Mouse (Mus musculus): ENCODE results near the gene Gpx4.
"Not testable (repeated sequence)": the region's sequence is repeated elsewhere in the genome, so short reads cannot be mapped to it uniquely, and the experiment has no call there.

The Gpx4 gene

DNA sequence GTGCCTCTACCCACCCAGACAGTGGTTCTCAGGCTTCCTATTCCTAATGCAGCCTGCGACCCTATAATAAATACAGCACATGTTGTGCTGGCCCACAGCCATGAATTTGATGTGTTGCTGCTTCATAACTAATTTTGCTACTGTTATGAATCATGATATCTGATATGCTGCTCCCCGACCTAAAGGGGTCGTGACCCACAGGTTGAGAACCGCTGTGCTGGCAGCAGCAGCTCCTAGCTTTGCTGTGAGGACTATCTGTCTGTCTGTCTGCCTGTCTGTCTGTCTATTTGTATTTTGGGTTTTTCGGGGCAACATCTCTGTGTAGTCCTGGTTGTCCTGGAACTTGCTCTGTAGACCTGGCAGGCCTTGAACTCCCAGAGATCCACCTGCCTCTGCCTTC lies 23.2 kb upstream of the Gpx4 start:
- DNase-seq (ENCODE audit: extremely low read depth, low read depth): no peak

DNA sequence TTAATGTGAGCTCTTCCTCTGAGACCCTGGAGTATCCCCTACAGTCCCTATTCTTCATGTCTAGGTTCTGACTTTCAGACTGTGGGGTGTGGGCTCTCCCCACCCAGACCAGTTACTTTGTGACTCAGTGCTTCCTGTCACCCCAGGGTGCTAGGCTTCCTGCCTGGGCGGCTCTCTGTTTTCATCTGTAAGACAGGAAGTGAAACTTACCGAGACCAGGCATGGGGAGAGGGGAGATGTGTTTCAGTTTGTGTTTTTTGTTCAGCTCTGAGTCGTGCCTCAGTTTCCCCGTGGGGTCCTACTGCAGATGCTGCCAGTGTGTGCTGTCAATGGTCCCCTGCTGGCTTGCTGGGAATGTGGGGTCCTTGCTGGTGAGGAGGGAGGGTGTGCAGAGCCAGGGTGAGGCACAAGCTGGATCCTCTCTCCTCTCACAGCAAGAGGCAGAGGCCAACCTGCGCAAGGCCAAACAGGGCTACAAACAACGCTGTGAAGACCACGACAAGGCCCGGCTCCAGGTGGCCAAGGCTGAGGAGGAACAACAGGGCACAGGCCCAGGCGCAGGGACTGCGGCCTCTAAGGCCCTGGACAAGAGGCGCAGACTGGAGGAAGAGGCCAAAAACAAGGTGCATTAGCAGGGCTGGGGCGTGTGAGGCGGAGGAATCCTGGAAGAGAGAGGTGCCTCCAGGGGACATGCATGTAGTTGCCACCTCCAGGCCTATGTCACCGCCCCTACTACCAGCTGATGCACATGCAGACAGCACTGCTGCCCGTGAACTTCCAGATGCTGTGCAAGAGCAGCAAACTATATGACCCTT lies 22.5 kb upstream of the Gpx4 start:
- no peak for DNase-seq (ENCODE audit: extremely low read depth, low read depth)

DNA sequence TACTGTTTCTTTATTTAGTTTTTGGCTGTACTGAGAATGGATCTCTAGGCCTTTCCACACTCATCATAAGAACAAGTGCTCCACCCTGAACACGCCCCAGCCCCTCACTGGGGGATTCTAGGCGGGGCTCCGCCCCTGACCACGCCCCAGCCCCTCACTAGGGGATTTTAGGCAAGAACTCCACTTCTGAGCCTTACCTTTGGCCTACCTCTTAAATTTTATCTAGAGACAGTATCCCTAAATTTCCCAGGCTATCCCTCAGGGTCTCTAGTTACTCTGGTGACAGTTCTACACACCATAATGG lies 22.0 kb upstream of the Gpx4 start:
- no peak for DNase-seq (ENCODE audit: extremely low read depth, low read depth)

DNA sequence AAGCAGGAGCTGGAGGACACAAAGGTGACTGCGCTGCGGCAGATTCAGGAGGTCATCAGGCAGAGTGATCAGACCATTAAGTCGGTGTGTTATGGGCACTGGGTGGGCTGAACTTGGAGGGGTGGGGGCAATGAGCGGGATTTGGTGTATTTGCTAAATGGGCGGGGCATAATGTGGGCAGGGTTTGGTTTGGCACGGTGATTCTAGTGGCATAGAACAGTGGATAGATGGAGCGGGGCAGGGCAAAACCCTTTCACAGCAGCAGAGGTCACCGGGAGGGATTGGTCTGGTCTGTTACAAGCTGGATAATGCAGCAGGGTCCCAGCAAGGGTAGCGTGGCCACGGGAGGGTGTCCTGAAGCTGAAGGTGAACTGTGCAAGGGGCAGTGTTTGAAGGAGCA lies 21.5 kb upstream of the Gpx4 start:
- DNase-seq (ENCODE audit: extremely low read depth, low read depth): no peak

DNA sequence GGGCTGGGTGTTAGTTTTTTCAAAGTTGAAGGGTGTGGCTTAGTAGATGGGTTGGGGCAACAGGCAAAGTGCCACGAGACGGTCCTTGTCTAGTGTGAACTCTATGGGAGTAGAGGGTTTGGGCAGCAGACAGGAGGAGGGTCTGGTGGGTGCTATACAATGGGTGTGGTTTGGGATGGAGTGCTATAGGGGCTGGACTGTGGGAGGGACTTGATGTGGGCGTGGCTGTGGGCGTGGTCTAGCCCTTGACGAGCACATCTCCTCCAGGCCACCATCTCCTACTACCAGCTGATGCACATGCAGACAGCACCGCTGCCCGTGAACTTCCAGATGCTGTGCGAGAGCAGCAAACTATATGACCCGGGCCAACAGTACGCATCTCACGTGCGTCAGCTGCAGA lies 21.1 kb upstream of the Gpx4 start:
- DNase-seq (ENCODE audit: extremely low read depth, low read depth): no peak

DNA sequence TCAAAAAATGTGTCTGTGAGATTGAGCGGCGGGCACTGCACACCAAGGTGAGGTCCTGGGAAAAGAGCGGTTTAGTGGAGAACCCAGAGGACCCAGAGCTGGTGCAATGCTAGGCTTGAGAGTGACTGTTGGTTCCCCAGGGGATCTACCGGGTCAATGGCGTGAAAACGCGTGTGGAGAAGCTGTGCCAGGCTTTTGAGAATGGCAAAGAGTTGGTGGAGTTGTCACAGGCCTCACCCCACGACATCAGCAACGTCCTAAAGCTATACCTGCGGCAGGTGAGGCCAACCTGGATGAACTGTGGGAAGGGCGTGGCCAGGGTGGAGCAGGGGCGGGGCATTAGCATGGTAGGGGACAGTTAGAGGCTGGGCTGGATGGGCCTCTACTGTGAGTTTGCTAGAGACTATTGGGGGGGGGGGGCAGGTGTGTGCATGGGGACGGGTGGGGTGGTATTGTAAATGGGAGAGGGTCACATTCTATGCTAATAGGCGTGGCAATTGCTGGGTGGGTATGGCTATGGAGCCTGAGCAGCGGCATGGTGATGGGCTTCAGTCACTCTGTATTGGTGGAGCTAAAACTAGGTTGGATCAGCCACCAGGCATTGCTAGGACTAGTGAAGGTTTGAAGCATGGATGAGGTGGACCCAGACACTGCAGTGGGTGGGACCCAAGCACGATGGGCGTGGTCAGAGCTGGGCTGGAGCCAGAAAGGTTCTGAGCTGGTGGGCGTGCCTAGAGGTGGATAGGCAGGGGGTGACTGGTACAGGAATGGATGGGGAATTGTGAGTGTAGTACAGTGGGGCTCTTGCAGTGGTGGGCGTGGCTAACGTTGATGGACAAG lies 19.1 kb upstream of the Gpx4 start:
- no peak for DNase-seq (ENCODE audit: extremely low read depth, low read depth)

DNA sequence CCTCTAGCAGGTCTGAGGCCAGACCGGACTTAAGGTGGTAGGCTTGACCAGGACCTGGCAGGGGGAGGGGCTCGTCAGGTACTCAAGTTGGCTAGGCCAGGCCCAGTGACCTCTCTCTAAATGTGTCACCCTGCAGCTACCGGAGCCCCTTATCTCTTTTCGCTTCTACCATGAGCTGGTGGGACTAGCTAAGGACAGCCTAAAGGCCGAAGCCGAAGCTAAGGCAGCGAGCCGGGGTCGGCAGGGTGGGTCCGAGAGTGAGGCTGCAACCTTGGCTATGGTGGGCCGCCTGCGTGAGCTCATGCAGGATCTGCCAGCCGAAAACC lies 18.5 kb upstream of the Gpx4 start:
- DNase-seq (ENCODE audit: extremely low read depth, low read depth): no peak

DNA sequence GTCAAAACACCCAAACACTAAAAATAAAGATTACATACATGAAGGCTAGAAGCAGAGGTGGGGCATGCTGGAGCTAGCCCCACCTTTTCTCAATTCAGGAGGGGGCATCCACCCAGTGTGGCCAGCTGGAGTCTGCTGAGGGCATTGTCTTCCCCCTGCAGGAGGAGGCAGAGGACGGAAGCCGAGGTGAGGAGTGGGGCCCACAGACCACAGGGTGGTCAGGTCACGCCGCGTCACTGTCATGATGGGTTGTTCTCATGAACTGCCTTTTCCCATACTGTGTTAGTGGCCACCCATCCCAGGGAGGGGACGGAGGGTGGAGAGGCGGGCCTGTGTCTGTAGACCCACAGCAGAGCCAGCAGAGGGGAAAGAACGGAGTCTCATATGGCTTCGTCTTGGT lies 16.8 kb upstream of the Gpx4 start:
- no peak for DNase-seq (ENCODE audit: extremely low read depth, low read depth)

DNA sequence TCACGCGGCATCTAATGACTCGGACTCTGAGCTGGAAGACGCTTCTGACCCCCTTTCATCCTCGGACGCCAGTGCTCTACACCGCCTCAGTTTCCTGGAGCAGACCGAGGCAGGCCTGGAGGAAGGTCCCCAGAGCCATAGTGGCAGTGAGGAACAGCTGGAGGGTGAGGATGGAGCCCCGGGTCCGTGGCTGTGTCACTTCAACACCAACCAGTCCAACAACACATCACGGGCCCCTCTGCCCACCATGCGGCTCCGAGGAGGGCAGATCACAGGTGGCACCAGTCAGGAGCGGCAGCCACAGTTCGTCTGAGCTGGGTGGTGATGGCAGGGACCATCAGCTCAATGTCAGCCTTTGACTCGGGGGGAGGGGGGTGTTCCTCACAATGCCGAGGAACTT lies 16.2 kb upstream of the Gpx4 start:
- DNase-seq (ENCODE audit: extremely low read depth, low read depth): no peak

DNA sequence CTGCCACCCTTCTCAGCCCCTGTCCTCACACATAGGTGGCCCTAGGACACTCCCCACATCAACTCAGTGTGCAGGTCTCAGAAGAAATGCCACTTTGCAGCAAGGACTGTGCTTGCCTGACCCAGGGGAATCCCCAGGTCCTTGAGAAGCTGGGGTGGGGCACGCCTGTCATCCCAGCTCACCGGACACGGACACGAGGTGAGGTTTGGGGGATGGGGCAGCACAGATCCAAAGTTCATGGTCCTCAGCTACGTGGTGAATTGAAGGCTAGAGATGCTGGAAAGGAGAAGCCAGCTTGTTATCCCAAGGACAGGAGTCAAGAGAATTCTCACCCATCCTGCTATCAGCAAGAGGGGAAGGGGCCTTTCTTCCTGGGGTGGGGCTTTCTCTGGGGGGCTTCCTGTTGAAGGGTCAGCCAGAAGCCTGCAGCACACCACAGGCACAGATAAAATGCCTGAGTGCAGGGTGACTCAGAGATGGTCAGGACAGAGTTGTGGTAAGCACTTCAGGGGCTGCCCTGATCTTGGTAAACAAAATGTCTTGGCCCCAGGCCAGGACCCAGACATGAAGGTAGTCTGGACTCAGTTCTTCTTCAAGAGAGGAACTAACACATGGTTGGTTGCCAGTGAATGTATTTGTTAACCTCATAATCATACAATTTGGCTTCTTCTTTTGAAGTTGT lies 14.0 kb upstream of the Gpx4 start:
- peak; percentile 95 for DNase-seq (ENCODE audit: extremely low read depth, low read depth)

DNA sequence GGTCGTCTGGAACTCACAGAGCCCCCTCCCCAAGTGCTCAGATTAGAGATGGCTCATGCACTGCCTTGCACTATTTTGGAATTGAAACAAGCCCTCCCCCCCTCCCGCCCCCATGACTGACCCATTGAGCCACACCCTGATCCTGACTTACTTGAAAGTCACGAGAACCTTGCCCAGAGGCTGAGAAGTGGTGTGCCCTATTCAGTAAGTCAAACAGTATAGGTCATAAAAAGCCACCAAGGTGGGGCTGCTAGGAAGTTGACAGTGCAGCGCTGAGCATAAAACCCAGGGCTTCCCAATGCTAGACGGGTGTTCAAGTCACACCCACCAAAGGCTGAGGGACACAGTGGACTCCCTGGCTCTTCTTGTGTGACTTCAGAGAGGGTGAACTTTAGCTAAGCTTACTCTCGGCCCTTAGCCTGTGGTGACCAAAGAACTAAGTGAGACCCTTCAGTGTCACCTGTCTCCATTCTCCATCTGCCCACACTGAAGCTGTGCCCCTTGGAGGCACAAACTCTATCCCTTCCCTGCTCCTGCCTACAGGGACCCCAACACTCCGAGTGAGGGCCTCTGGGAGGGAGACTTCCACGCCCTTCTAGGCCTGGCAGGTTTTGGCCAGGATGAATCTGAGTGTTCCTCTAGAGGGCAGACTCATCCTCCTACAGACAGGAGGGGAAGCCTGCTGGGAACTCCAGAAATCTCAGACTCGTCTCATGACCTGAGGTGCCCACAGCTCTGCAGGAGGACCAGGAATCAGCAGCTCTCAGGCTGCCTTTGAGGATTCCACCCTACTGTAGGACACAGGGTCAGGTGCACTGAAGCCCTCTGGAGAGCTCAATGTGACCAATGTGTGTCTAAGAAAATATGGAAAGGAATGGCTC lies 13.2 kb upstream of the Gpx4 start:
- DNase-seq (ENCODE audit: extremely low read depth, low read depth): no peak

DNA sequence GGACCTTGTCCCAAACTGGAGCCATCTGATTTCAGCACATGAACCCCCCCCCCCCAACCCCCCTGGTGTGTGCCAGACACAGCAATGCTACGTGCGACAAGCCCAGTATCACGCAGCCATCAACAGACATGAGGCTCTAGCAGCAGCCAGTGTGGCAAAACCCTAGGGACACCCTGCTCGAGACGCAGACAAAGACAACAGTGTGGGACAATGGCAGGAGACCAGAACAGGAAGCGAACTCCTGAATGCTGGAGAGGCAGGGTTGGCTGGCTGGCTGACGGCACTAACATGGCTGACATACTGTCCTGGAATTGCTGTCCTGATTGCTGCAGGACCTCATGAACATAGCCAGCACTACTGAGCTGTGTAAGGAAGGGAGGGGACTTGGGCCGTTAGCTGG lies 11.8 kb upstream of the Gpx4 start:
- DNase-seq (ENCODE audit: extremely low read depth, low read depth): no peak

DNA sequence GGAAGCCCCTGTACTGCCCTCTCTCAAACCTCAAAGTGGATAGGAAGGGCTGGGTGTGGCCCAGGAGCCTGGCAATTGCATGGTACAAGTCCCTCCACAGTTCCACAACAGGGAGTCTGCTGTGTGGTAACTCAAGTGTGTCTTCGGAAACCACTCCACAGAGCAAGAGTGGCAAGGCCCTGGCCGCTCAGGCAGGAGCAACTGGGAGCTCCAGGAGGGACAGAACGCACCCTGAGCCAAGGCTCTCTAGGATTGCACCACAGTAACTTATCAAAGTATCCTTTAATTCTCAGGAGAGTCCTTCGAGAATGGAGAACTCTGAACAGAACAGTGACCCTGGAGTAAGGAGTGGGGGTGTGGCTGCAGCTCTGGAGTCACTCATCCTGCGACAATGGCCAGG lies 11.3 kb upstream of the Gpx4 start:
- no peak for DNase-seq (ENCODE audit: extremely low read depth, low read depth)

DNA sequence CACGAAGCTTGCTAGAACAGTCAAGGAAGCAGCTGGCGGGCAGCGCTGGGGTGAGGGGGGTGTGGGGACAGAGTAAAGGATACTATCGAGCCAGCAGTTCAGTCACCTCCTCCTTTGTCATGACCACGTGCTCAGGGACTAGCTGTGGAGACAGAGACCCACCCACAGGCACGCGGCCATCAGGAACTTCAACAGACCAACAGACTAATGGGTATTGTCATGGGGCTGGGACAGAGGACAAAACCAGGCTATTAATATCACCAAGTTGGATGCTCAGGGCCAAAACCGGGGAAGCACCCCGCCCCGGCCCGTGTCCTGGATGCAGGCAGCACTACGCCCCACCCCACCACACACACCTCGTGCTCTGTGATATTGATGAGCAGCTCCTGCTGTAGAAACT lies 10.1 kb upstream of the Gpx4 start:
- no peak for DNase-seq (ENCODE audit: extremely low read depth, low read depth)

DNA sequence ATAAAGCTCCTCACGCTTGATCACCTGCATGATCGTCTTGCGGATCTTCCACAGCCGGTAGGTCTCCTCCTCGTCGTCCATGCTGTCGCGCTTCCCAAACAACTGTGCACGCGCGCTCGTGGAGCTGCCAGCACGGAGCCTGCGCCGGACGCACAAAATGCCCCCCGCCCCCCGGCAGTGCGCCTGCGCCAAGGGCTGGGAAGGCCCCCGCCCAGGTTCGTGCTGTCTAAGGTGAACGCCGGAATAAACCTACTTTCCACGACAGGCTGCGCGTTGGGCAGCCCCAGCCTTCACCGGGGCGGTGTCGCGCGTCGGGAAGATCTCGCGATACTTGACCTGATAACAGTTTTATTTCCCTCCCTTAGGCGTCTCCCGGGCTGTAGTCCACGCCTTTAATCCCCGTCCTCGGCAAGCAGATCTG lies 7.4 kb upstream of the Gpx4 start, which contains the start of gene Polr2e:
TSS of gene Polr2e (minus strand) at position 237 of the 421 bp plus-strand sequence.
- DNase-seq (ENCODE audit: extremely low read depth, low read depth): peak; percentile 90

DNA sequence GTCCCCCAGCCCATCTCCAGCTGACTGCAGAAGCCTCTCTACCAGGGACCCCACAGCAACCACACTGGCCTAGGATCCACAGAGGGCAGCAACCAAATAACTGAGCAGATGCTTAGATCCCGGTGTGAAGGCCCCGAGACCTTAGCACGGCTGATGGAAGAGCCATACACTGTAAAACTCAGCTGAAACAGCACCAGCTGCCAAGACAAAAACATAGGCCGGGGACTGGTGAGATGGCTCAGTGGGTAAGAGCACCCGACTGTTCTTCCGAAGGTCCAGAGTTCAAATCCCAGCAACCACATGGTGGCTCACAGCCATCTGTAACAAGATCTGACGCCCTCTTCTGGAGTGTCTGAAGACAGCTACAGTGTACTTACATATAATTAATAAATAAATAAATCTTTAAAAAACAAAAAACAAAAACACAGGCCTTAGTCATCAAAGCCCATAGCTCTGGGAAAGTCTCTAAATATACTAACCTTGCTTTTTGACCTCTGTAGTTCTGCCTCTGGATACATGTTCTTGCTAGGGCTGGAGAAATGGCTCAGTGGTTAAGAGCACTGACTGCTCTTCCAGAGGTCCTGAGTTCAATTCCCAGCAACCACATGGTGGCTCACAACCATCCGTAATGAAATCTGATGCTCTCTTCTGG lies 5.4 kb upstream of the Gpx4 start:
- DNase-seq (ENCODE audit: extremely low read depth, low read depth): not testable (repeated sequence)

DNA sequence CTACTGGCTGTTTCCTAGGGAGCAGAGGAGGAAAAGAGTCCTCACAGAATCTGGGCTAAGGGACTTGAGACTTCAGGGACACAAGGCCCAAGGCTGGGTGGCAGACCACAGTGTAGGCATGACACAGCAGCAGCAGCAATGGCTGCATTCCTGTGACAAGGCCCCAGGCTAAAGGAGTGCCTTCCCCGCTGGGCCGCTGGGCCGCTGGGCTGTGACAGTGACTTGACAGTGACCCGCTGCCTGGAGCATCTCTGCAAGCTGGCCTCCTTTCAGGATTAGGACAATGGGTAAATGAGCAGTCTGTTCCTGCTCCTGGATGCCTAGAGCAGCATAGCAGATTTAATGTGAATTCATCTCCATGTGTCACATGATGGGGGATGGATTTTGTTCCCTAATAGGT lies 2.9 kb upstream of the Gpx4 start:
- no peak for DNase-seq (ENCODE audit: extremely low read depth, low read depth)

DNA sequence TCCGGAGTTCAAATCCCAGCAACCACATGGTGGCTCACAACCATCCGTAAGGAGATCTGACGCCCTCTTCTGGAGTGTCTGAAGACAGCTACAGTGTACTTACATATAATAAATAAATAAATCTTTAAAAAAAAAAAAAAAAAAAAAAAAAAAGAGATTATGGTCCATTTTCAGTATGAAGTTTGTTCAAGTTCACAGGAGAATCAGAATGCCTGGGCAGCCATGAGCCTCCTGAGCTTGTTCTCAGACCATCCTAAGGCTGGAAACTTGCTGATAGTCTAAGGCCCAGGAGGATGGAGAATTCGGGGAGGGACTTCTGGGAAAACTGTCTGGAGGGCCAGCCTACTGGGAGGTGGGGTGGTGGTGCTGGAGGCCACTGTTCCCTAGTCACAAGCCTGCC lies 1.6 kb upstream of the Gpx4 start:
- not testable (repeated sequence) for DNase-seq (ENCODE audit: extremely low read depth, low read depth)

DNA sequence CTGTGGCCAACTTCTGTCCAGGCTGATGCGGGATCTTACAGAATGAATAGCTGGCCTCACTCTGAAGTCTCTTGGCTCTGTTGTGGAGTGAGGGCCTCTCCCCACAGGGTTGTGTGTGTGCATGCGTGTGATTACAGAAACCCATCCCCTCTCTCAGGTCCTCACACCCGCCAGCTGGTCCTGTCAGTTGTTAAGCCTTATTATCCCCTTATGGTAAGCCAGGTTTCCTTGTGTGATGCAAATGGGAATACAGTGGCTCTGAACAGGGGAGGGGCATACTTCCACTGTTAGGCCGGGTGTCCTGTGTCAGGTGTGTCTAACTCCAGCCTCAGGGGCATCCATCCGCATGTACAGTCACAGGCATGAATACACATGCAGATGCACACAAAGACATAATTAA lies 1.2 kb upstream of the Gpx4 start:
- DNase-seq (ENCODE audit: extremely low read depth, low read depth): no peak

DNA sequence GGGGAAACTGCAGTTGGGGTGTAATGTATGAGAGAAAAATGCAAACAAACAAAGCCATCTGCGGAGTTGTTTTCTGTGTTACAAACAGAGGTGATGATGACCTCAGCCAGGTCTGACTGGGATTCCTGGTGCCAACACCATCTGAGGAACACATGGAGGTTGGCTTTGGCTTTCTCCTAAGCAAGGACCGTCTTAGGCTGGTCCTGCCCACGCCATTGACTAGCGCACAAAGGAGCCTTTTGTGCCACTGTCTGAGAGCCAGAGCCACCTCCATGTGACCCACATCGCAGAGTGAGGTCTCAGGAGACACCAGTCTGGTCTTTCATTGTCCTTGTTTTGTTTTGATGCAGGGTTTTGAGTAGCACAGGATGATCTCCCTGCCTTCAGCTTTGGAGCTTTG lies 1.4 kb downstream of the Gpx4 start:
- DNase-seq (ENCODE audit: extremely low read depth, low read depth): no peak

DNA sequence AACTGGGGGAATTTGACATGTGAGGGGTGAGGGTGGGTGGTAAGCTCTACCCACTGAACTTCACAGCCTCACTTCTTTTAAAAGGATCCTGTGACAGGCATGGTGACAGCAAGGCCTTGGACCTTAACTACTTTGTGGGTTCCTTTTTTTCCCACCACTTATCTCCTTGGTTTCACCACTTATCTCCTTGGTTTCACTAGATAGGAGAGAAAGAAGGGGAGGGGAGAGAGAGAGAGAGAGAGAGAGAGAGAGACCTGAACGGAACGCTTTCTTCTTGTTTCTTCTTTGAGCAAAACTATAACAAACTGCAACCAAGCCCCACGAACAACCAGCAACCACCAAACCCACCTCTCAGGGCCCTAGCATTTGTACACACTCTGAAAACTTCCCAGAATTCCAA lies 1.9 kb downstream of the Gpx4 start:
- DNase-seq (ENCODE audit: extremely low read depth, low read depth): no peak

All from MEL-GATA-1-ER (cell line).